In the genomic region with DNA sequence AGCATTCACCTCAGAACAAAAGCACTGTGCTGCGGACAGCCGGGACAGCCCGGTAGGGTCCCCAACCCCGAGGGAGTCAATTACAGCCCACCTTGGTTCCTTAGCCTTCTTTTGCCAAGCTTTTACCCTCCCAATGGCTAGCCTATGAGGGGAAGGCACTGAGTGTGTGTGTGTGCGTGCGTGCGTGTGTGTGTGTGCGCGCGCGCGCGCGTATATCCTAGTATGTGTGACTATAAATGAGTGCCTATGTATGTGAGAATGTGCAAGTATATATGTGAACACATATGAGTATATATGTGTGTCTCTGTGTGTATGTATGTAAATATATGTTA, we compare ENCODE assay signal across 8 mouse cellular contexts. TPM values are rescaled to one million over a fixed set of nuclear protein-coding genes. Genes with fewer than 3 reads are reported as not detected.
DNase-seq lines count a peak whose midpoint lies in the region; ATAC-seq and TF ChIP-seq lines count a peak whose summit lies in the region.

No protein-coding gene starts in this region.

- no peaks in the 10 kb centered on the region for H3K9me3 ChIP-seq in embryonic facial prominence, embryonic 10.5 days
- H3K9me3 ChIP-seq in hindbrain, embryonic 15.5 days: no peaks in the 10 kb centered on the region
- no peaks in the 10 kb centered on the region for H3K9me3 ChIP-seq in midbrain, postnatal 0 days (ENCODE audit: low read length)

- 48% methylated on average over 14 of the region's 14 CpGs for WGBS in embryonic facial prominence, embryonic 10.5 days
- 47% methylated on average over 14 of the region's 14 CpGs for WGBS in hindbrain, embryonic 15.5 days
- WGBS in midbrain, postnatal 0 days: 32% methylated on average over 14 of the region's 14 CpGs

- DNase-seq in left cerebral cortex, adult 2 months (ENCODE audit: extremely low spot score in 1 of 2, low spot score in 2 of 2): no peak
- DNase-seq in left cerebral cortex, postnatal 10 days (ENCODE audit: extremely low spot score in 1 of 2, low spot score in 2 of 2): no peak
- DNase-seq in embryonic facial prominence, embryonic 10.5 days (ENCODE audit: low spot score): peak; percentile 50
- peak; percentile 32 for DNase-seq in midbrain, postnatal 0 days (ENCODE audit: low spot score)
- DNase-seq in spleen, postnatal 14 days (ENCODE audit: low spot score in 2 of 2): no peak
- DNase-seq in cerebellum, adult 11-12 months: no peak
- no peak for DNase-seq in cerebellum, adult 9-10 months

- peaks cover 12% of the 10 kb centered on the region for H3K4me1 ChIP-seq in embryonic facial prominence, embryonic 10.5 days
- peaks cover 11% of the 10 kb centered on the region for H3K4me1 ChIP-seq in hindbrain, embryonic 15.5 days (replicated peaks)
- H3K4me1 ChIP-seq in midbrain, postnatal 0 days (ENCODE audit: insufficient read depth, low read length): peaks cover 12% of the 10 kb centered on the region; the same call in 1 of the 2 replicates

- H3K4me3 ChIP-seq in left cerebral cortex, adult 2 months: peak overlapping the region; percentile 56
- H3K4me3 ChIP-seq in embryonic facial prominence, embryonic 10.5 days: peak overlapping the region; percentile 74
- peak overlapping the region; percentile 68 for H3K4me3 ChIP-seq in hindbrain, embryonic 15.5 days
- H3K4me3 ChIP-seq in midbrain, postnatal 0 days (ENCODE audit: low read depth, low read length): peak overlapping the region; percentile 53

- peak; percentile 51 for ATAC-seq in hindbrain, embryonic 15.5 days (ENCODE audit: low FRiP score, low read depth)
- peak; percentile 42 for ATAC-seq in midbrain, postnatal 0 days (ENCODE audit: low FRiP score)

- intact Hi-C loops in left cerebral cortex, adult 2 months (cut with DNase I): loop anchor here (1.0 kb wide), 1 partner anchor 42 kb away; no protein-coding TSS in a partner anchor
- intact Hi-C loops in left cerebral cortex, postnatal 10 days (cut with DNase I): loop anchor here (5.0 kb wide), 1 partner anchor 34 kb away; no protein-coding TSS in a partner anchor

- TF ChIP-seq CTCF in left cerebral cortex, adult 2 months (IDR thresholded peaks at IDR 0.05): no peak
- no peak for TF ChIP-seq CTCF in midbrain, postnatal 0 days (IDR thresholded peaks at IDR 0.05)

- peak overlapping the region; percentile 94 for H3K27ac ChIP-seq in left cerebral cortex, adult 2 months
- peak overlapping the region; percentile 81 for H3K27ac ChIP-seq in embryonic facial prominence, embryonic 10.5 days (replicated peaks)
- H3K27ac ChIP-seq in hindbrain, embryonic 15.5 days (replicated peaks): peak overlapping the region; percentile 78
- H3K27ac ChIP-seq in midbrain, postnatal 0 days (ENCODE audit: low read depth, low read length): peak overlapping the region; percentile 44

- H3K27me3 ChIP-seq in embryonic facial prominence, embryonic 10.5 days (replicated peaks; ENCODE audit: low read depth, poor library complexity, severe bottlenecking): peaks cover 12% of the 10 kb centered on the region
- no peaks in the 10 kb centered on the region for H3K27me3 ChIP-seq in hindbrain, embryonic 15.5 days
- H3K27me3 ChIP-seq in midbrain, postnatal 0 days (ENCODE audit: insufficient read depth, low read length): no peaks in the 10 kb centered on the region

- H3K36me3 ChIP-seq in embryonic facial prominence, embryonic 10.5 days (replicated peaks): no peaks in the 10 kb centered on the region
- H3K36me3 ChIP-seq in hindbrain, embryonic 15.5 days: no peaks in the 10 kb centered on the region
- H3K36me3 ChIP-seq in midbrain, postnatal 0 days (ENCODE audit: insufficient read depth, low read length): no peaks in the 10 kb centered on the region

- peak overlapping the region; percentile 70 for H3K9ac ChIP-seq in hindbrain, embryonic 15.5 days
- H3K9ac ChIP-seq in midbrain, postnatal 0 days (replicated peaks; ENCODE audit: low read length, poor library complexity, severe bottlenecking): peak overlapping the region; percentile 69

- H3K4me2 ChIP-seq in hindbrain, embryonic 15.5 days: peak overlapping the region; percentile 91
- peak overlapping the region; percentile 74 for H3K4me2 ChIP-seq in midbrain, postnatal 0 days (ENCODE audit: low read depth, low read length, poor library complexity, severe bottlenecking)

RNA-seq across cellular contexts. Expression of a gene that starts 2.0 kb away (rescaled TPM):
- total RNA-seq in left cerebral cortex, adult 2 months (2021): 100 to 1,000 TPM; 114 to 137 TPM
- total RNA-seq in left cerebral cortex, postnatal 10 days (2021): 10 to 100 TPM; 48.6 to 55.2 TPM
- polyA plus RNA-seq in embryonic facial prominence, embryonic 10.5 days (2016; fragmentation: Nextera tagmentation; extraction: Ambion mirVana): 7.1 and 9.4 TPM in 2 replicates
- polyA plus RNA-seq in hindbrain, embryonic 15.5 days (2015; fragmentation: Nextera tagmentation; extraction: Ambion mirVana): 21.8 and 23.9 TPM in 2 replicates
- total RNA-seq in midbrain, postnatal 0 days (2014; rRNA removed): 11.3 and 15.2 TPM in 2 replicates
- 27.5 and 30.0 TPM in 2 replicates for polyA plus RNA-seq in midbrain, postnatal 0 days (2015; fragmentation: Nextera tagmentation; extraction: Ambion mirVana)

RNA-seq across cellular contexts. Expression of a gene that starts 46.2 kb away (rescaled TPM):
- 100 to 1,000 TPM; 450 to 470 TPM for total RNA-seq in left cerebral cortex, adult 2 months (2021)
- total RNA-seq in left cerebral cortex, postnatal 10 days (2021): 100 to 1,000 TPM; 356 to 358 TPM
- polyA plus RNA-seq in embryonic facial prominence, embryonic 10.5 days (2016; fragmentation: Nextera tagmentation; extraction: Ambion mirVana): 135 and 137 TPM in 2 replicates
- polyA plus RNA-seq in hindbrain, embryonic 15.5 days (2015; fragmentation: Nextera tagmentation; extraction: Ambion mirVana): 342 and 344 TPM in 2 replicates
- total RNA-seq in midbrain, postnatal 0 days (2014; rRNA removed): 188 and 195 TPM in 2 replicates
- 399 and 409 TPM in 2 replicates for polyA plus RNA-seq in midbrain, postnatal 0 days (2015; fragmentation: Nextera tagmentation; extraction: Ambion mirVana)

Comparison
In these comparisons a context has a peak if more than half of its experiments do, and no peak if none do; other contexts are left out.
1. DNase-seq: peak in embryonic facial prominence, embryonic 10.5 days (single experiment) and midbrain, postnatal 0 days (single experiment); none in left cerebral cortex, adult 2 months (0 of 2), left cerebral cortex, postnatal 10 days (0 of 2), spleen, postnatal 14 days (0 of 2), cerebellum, adult 11-12 months (single experiment) and cerebellum, adult 9-10 months (single experiment).
2. H3K27ac ChIP-seq: peak in every context shown above with its lines; median percentile 94 in left cerebral cortex, adult 2 months; 81 in embryonic facial prominence, embryonic 10.5 days; 78 in hindbrain, embryonic 15.5 days; 44 in midbrain, postnatal 0 days.
3. Peak in every context shown above with its lines, with median percentiles within 50 percentile points of each other: H3K4me3 ChIP-seq.